Mouse (Mus musculus) adrenal gland, postnatal 25 days (tissue): ENCODE measurements at regions not wholly inside any gene's neighbourhood (a gene's known extent, or its start where the extent isn't known, plus 50 kb on each side); places are given as distances from the start of the nearest gene placed in this dataset.
"Not testable (repeated sequence)": the region's sequence is repeated elsewhere in the genome, so short reads cannot be mapped to it uniquely, and the experiment has no call there.

Experiments
- DNase-seq: peaks from one replicate; pipeline ENCODE4 v3.0.0; 2021; ENCODE audit warnings: mixed read lengths

DNA sequence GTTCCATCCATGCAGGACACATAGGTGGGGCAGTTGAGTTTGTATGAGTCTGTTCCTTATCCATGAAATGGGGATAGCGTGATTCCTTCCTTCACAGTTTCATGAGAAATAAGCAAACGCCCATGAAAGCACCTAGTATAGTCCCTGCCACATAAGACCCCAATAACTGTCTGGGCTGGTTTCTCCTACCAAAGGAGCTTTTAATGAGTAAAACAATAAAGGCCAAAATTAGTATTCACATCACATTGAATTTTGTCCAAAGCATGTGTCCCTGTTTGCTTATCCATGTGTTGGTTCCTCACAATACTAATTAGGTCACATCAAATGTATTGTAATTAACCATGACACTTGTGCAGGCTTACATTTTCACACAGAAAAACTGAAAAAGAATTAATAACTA lies 221.3 kb downstream of the Prdm13 start:
- DNase-seq, result no peak

DNA sequence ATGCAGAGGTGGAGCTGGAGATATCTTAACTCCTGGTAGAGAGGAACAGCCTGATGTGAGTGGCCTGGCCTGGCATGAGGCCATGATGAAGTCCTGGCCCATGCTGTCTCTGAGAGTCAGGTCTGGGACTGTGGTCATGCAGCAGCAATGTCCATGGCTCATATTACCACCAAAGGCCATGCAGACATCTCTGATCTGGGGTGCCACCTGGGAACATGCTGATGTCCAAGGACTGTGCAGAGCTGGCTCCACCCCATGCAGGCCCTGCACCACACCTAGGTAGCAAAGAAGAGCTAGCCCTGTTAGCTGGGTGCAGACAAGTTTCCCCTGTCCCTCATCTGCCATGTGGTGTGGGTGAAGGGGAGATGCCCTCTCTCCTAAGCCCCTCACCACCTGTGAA lies 244.5 kb downstream of the Prdm13 start:
- DNase-seq, result no peak

DNA sequence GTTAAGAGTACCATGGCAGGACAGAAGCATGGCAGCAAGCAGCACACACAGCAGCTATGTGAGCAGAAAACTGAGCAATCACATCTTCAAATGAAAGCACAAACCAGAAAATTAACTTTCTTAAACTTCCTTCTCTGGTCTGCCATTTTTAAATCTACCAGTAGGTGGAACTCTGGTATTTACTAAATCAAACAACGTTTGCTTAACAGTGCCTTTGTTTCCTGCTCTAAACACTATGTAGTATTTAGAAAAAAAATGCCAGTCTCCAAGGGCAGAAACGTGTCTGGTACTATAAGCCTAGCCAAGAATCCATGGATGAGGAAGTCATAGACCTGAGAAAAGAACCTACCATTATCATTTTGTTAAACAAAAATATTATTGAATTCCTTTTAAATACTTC lies 249.1 kb downstream of the Prdm13 start:
- no peak for DNase-seq

- no peak for DNase-seq
These were observed 277.9 kb downstream of the Prdm13 start for GRCm38 (mm10) chr4:21407850-21408249.

- DNase-seq, result no peak
These were observed 316.4 kb downstream of the Prdm13 start for GRCm38 (mm10) chr4:21369314-21369713.

- no peak for DNase-seq
These were observed 317.3 kb downstream of the Prdm13 start for GRCm38 (mm10) chr4:21368234-21369021.

DNA sequence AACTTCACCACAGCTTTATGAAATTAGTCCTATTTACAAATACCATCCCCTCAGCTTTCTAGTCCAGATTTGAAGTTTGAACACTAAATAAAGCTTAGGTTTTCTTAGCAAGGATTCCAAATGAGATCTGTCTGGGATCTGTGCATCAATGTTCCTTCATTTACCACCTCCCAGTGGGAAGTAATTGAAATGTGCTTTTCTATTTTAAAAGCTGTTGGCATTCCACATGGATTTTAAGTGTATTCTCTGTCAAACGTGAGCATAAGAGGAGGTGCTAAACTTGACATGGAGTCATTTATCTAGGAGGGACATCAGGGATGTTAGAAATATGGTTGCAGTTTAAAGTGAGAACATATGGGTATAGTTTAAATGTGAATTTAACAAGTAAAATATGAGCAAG lies 364.0 kb downstream of the Prdm13 start:
- no peak for DNase-seq

- DNase-seq, result not testable (repeated sequence)
These were observed 376.5 kb downstream of the Prdm13 start for GRCm38 (mm10) chr4:21309239-21309638.

DNA sequence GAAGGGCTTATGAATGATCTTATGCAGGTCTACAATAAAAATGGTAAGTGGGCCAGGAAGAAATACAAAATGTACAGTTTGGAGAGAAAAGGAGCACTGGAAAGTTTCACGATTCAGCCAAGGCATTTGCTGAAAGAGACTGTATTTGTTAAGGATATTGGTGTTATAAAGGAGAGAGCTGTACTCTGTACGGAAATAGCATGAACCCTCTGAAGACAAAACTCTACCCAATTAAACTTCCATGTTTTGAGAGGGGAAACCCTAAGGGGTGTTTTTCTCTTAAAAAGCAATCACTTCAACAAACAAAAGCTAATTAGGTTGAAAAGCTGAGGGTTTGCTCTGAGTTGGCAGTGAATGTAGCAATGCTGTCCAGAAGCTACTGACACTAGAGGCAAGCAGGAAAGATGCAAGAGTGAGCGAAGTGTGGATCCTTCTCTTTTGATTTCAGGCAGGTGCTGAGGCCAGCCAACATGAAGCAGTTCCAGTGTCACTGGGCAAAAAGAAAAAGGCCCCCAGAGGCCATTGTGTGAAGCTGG lies 378.2 kb downstream of the Prdm13 start:
- DNase-seq, result no peak

DNA sequence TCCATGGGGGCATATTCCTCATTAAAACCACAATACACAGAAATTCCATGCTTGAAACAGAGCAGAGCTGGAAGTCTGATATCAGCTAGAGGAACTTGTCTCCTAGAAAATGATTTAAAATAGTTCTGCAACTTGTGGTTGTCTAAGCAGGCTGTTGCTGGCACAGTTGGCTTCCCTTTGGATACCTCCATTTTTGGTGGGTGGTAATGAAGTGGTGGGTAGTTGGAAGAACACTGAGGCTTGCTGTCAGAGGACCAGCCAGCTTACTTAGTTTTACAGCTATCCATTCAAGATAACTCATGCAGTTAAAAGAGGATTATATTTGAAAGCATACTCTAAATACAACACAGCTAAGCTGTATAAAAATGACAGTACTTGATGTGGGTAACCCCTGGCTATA lies 385.6 kb downstream of the Prdm13 start:
- DNase-seq, result no peak

DNA sequence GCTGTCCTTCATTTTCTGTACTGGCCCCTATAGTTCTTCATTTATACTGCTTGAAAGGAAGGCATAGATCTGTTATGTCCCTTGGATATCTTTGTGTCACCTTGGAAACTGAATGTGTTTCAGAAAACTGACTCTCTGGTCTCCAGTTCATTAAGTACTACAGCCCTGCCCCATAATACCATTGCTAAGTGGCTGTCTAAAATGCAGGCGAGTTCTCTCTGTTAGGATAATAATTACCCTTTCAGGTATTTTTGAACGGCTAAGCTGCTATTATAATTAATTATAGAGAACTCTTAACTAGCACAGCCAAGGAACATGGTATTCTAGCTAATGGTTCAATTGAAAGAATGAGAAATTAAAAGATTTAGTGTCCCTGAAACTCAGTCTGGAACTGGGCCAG lies 418.5 kb downstream of the Prdm13 start:
- no peak for DNase-seq

DNA sequence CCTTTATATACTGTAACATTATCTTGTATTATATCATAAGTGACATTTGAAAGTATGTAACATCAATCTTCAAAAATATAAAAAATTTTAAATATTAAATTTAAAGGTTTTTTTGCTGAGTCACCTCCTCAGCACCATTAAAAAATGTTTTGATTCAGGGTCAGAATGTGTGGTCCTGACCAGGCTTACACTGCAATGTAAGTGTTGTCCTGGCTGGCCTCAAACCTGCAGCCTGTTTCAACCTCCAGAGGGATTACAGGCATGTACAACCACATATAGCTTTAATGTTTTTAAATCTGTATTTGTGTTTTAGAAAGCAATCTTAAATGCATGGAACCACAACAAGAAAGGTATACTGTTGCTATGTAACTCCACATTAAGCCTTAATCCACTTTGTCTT lies 418.9 kb downstream of the Prdm13 start:
- DNase-seq, result no peak

- no peak for DNase-seq
These were observed 435.4 kb downstream of the Prdm13 start for GRCm38 (mm10) chr4:21250396-21250795.

- DNase-seq, result peak; percentile 8
These were observed 463.1 kb downstream of the Prdm13 start for GRCm38 (mm10) chr4:21222631-21223030.

DNA sequence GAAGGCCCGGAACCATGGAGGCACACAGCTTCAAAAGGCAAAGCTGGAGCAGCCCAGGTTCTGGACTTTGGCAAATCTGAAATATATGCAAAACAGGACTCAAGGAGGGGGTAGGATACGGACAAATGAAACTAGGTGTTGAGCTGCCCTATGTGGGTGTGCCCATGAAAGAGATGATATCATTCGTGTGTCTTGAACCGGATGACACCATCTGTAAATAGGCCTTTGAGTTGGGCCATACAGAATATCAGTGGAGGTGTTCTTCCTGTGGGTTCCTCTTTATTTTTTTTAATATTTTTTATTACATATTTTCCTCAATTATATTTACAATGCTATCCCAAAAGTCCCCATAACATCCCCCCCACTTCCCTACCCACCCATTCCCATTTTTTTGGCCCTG lies 478.1 kb downstream of the Prdm13 start:
- DNase-seq, result no peak

GRCm38 (mm10) chr4:21195620-21196019 lies 490.1 kb downstream of the Prdm13 start:
- DNase-seq, result no peak

GRCm38 (mm10) chr4:21173789-21174188 lies 512.0 kb downstream of the Prdm13 start:
- DNase-seq, result no peak

GRCm38 (mm10) chr4:21173019-21173418 lies 512.7 kb downstream of the Prdm13 start:
- DNase-seq, result no peak

GRCm38 (mm10) chr4:21170734-21171133 lies 515.0 kb downstream of the Prdm13 start:
- no peak for DNase-seq

DNA sequence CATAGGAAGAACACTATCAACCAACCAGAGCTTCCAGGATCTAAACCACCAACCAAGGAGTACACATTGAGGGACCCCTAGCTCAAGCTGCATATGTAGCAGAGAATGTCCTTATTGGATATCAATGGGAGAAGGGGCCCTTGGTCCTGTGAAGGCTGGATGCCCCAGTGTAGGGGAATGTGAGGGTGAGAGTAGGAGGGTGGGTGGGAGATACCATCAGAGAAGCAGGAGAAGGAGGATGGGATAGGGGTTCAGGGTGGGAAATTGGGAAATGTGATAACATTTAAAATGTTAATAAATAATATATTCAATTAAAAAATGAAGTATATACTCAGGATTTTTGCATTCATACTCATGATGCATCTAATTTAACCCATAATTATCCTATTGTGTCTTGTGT lies 523.6 kb downstream of the Prdm13 start:
- no peak for DNase-seq

DNA sequence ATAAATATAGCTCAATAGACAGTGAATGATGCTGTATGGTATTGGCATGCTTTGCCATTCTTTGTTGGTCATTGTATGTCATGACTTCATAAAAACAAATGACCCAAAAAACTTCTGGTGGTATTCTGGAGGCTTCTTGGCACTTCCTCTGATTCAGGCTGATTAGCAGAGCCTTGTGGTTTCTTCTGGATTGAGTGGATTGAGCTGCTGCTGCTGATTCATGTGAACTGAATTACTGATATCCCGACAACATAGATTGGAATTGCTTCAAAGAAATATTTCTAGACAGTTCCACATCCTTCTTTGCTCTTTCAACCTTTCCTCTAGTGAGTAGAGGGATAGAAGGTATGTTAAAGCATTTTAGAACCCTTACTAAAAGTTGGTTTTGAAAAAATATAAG lies 559.9 kb downstream of the Prdm13 start:
- no peak for DNase-seq

DNA sequence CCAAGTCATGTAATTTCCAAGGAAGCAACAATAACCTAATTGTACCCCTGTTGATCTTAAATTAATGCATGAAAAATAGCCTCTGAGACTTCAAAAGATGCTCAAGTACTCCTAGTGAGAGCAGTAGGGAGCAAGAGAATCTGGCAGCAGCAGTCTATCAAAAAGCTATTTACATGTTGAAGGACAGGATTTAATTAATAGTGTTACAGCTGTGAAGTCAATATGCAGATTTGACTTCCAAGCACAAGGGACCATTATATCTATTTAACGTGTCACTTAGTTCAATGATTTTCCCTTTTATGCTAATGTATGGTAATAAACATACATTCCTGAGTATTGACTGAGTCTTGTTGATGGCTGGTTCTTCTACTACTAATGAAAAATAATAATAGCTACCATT lies 590.0 kb downstream of the Prdm13 start:
- no peak for DNase-seq

GRCm38 (mm10) chr4:21070198-21070785 lies 615.5 kb downstream of the Prdm13 start:
- no peak for DNase-seq
